Mouse (Mus musculus): ENCODE measurements at regions not wholly inside any gene's neighbourhood (a gene's known extent, or its start where the extent isn't known, plus 50 kb on each side); places are given as distances from the start of the nearest gene placed in this dataset.

- DNase-seq: no peak
Measured at GRCm38 (mm10) chr13:57281941-57282710, 386.3 kb upstream of the Trpc7 start.

GRCm38 (mm10) chr13:57281504-57281903 is 385.7 kb upstream of the Trpc7 start:
- DNase-seq: no peak

- DNase-seq: no peak
Measured at GRCm38 (mm10) chr13:57278580-57278979, 382.8 kb upstream of the Trpc7 start.

- DNase-seq: no peak
Measured at GRCm38 (mm10) chr13:57277076-57277475, 381.3 kb upstream of the Trpc7 start.

- no peak for DNase-seq
Measured at GRCm38 (mm10) chr13:57275871-57276270, 380.1 kb upstream of the Trpc7 start.

GRCm38 (mm10) chr13:57273593-57273992 is 377.8 kb upstream of the Trpc7 start:
- DNase-seq: no peak

GRCm38 (mm10) chr13:57269614-57270013 is 373.8 kb upstream of the Trpc7 start:
- no peak for DNase-seq

GRCm38 (mm10) chr13:57259920-57260319 is 364.1 kb upstream of the Trpc7 start:
- DNase-seq: peak; percentile 68

- no peak for DNase-seq
Measured at GRCm38 (mm10) chr13:57259474-57259873, 363.7 kb upstream of the Trpc7 start.

- DNase-seq: no peak
Measured at GRCm38 (mm10) chr13:57255920-57256319, 360.1 kb upstream of the Trpc7 start.

- no peak for DNase-seq
Measured at GRCm38 (mm10) chr13:57249851-57250250, 354.1 kb upstream of the Trpc7 start.

- no peak for DNase-seq
Measured at GRCm38 (mm10) chr13:57249401-57249800, 353.6 kb upstream of the Trpc7 start.

GRCm38 (mm10) chr13:57246238-57246963 is 350.6 kb upstream of the Trpc7 start:
- no peak for DNase-seq

- DNase-seq: no peak
Measured at GRCm38 (mm10) chr13:57236917-57237316, 341.1 kb upstream of the Trpc7 start.

GRCm38 (mm10) chr13:57236211-57236610 is 340.4 kb upstream of the Trpc7 start:
- DNase-seq: no peak

GRCm38 (mm10) chr13:57232906-57233305 is 337.1 kb upstream of the Trpc7 start:
- DNase-seq: no peak

GRCm38 (mm10) chr13:57231666-57232065 is 335.9 kb upstream of the Trpc7 start:
- no peak for DNase-seq

GRCm38 (mm10) chr13:57230253-57230652 is 334.5 kb upstream of the Trpc7 start:
- DNase-seq: no peak

- no peak for DNase-seq
Measured at GRCm38 (mm10) chr13:57221092-57221491, 325.3 kb upstream of the Trpc7 start.

GRCm38 (mm10) chr13:57216161-57216560 is 320.4 kb upstream of the Trpc7 start:
- no peak for DNase-seq

- DNase-seq: no peak
Measured at GRCm38 (mm10) chr13:57212251-57212650, 316.5 kb upstream of the Trpc7 start.

- DNase-seq: no peak
Measured at GRCm38 (mm10) chr13:57191195-57191594, 295.4 kb upstream of the Trpc7 start.

GRCm38 (mm10) chr13:57189246-57189645 is 293.5 kb upstream of the Trpc7 start:
- DNase-seq: no peak

GRCm38 (mm10) chr13:57186168-57186567 is 290.4 kb upstream of the Trpc7 start:
- no peak for DNase-seq
